In the genomic region with DNA sequence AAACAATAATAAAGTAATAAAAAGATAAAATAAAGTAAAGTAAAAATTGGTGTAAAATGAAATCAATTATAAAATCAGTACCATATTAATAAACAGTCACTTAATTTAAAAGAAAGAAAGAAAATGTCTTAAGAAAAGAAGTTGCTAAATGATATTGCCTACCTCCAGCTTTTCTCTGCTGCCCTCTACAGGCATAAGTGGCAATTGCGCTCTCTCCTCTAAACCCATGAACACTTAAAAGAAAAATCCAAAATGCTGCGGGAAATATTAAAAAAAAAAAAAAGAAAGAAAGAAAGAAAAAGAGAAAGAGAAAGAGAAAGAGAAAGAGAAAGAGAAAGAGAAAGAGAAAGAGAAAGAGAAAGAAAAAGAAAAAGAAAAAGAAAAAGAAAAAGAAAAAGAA, we compare ENCODE assay signal across 9 mouse cellular contexts. TPM values are rescaled to one million over a fixed set of nuclear protein-coding genes. Genes with fewer than 3 reads are reported as not detected.
DNase-seq lines count a peak whose midpoint lies in the region; ATAC-seq and TF ChIP-seq lines count a peak whose summit lies in the region.
"Not testable (repeated sequence)": the region's sequence is repeated elsewhere in the genome, so short reads cannot be mapped to it uniquely, and the experiment has no call there.
"Had no signal": no experiment of that assay in that cellular context is flagged by ENCODE, and none has a peak within 500 bp of the region (broad histone marks: within the 10 kb centered on the region; RNA-seq: fewer than 3 reads in every experiment).

No protein-coding gene starts in this region.

- not testable (repeated sequence) for H3K27ac ChIP-seq in heart, postnatal 0 days (ENCODE audit: low read depth); liver, postnatal 0 days (ENCODE audit: low read depth)

- peaks cover 48% of the 10 kb centered on the region for H3K4me1 ChIP-seq in E14TG2a.4 (replicated peaks; ENCODE audit: low read depth, low read length)
- not testable (repeated sequence) for H3K4me1 ChIP-seq in heart, postnatal 0 days (ENCODE audit: control insufficient read depth, insufficient read depth); liver, postnatal 0 days (ENCODE audit: insufficient read depth)

- peak; percentile 86 for TF ChIP-seq CTCF in E14TG2a.4 (conservative IDR thresholded peaks at IDR 0.05; ENCODE audit: low read length)
- peak; percentile 71 for TF ChIP-seq CTCF in heart, postnatal 0 days (IDR thresholded peaks at IDR 0.05; ENCODE audit: low read depth)
- peak; percentile 69 for TF ChIP-seq CTCF in liver, postnatal 0 days (IDR thresholded peaks at IDR 0.05; ENCODE audit: low read depth)

- 6% methylated on average over 2 of the region's 2 CpGs for WGBS in heart, postnatal 0 days
- 4% methylated on average over 2 of the region's 2 CpGs for WGBS in liver, postnatal 0 days (ENCODE audit: insufficient replicate concordance)

- peak; percentile 79 for DNase-seq in brain, adult 2 months (ENCODE audit: low read depth, low spot score)
- DNase-seq in embryo, embryonic 9.5 days (ENCODE audit: extremely low spot score), result peak; percentile 33
- peak; percentile 55 for DNase-seq in heart, postnatal 0 days (ENCODE audit: low spot score)
- peak; percentile 84 to 86 for DNase-seq in kidney, postnatal 4 days
- peak; percentile 69 for DNase-seq in liver, postnatal 0 days
- DNase-seq in ovary, postnatal 36 days (ENCODE audit: low spot score), result peak; percentile 36
- peak; percentile 74 for DNase-seq in thymus, postnatal 0 days (ENCODE audit: low spot score)

- not testable (repeated sequence) for H3K36me3 ChIP-seq in E14TG2a.4 (ENCODE audit: insufficient read depth, low read length); heart, postnatal 0 days (replicated peaks; ENCODE audit: control insufficient read depth, insufficient read depth, low read length); liver, postnatal 0 days (replicated peaks; ENCODE audit: insufficient read depth, low read length)

- H3K4me2 ChIP-seq in heart, postnatal 0 days (ENCODE audit: low read depth, low read length); liver, postnatal 0 days (ENCODE audit: low read depth, low read length): not testable (repeated sequence)

- ATAC-seq in heart, postnatal 0 days (ENCODE audit: insufficient read depth, low read depth); liver, postnatal 0 days: not testable (repeated sequence)

- not testable (repeated sequence) for H3K9me3 ChIP-seq in E14TG2a.4 (ENCODE audit: low read length); heart, postnatal 0 days (replicated peaks; ENCODE audit: control insufficient read depth, low read length); liver, postnatal 0 days (ENCODE audit: low read length)

- not testable (repeated sequence) for H3K9ac ChIP-seq in heart, postnatal 0 days (replicated peaks; ENCODE audit: low read depth, low read length); liver, postnatal 0 days (replicated peaks)

- not testable (repeated sequence) for TF ChIP-seq EP300 in heart, postnatal 0 days (IDR thresholded peaks at IDR 0.05; ENCODE audit: low read depth); liver, postnatal 0 days (IDR thresholded peaks at IDR 0.05; ENCODE audit: low read depth)

- not testable (repeated sequence) for H3K4me3 ChIP-seq in E14TG2a.4 (replicated peaks; ENCODE audit: low read length); heart, postnatal 0 days (ENCODE audit: low read depth, low read length); liver, postnatal 0 days (ENCODE audit: low read depth, low read length)

- H3K27me3 ChIP-seq in E14TG2a.4 (ENCODE audit: insufficient read depth, low read length); heart, postnatal 0 days (ENCODE audit: control insufficient read depth, insufficient read depth, low read length); liver, postnatal 0 days (ENCODE audit: insufficient read depth, low read length): not testable (repeated sequence)

RNA-seq across cellular contexts. Expression of gene Gbp2, which starts 25.5 kb away (rescaled TPM):
- 6.6 and 17.2 TPM in 2 replicates for total RNA-seq in heart, postnatal 0 days (2014; rRNA removed; ENCODE audit: low replicate concordance)
- 3.0 and 3.6 TPM in 2 replicates for polyA plus RNA-seq in heart, postnatal 0 days (2015; fragmentation: Nextera tagmentation; extraction: Ambion mirVana)
- polyA plus RNA-seq in liver, postnatal 0 days (2015; fragmentation: Nextera tagmentation; extraction: Ambion mirVana), result 3.1 and 3.8 TPM in 2 replicates
- polyA plus RNA-seq in thymus, postnatal 0 days (2015; fragmentation: Nextera tagmentation; extraction: Ambion mirVana), result 19.3 and 19.6 TPM in 2 replicates

RNA-seq across cellular contexts. Expression of gene Gbp2b, which starts 51.3 kb away (rescaled TPM):
- not detected in 2 replicates for total RNA-seq in heart, postnatal 0 days (2014; rRNA removed; ENCODE audit: low replicate concordance)
- polyA plus RNA-seq in heart, postnatal 0 days (2015; fragmentation: Nextera tagmentation; extraction: Ambion mirVana), result not detected in 2 replicates
- 0.05 TPM in 1 of 2 replicates, not detected in the other for polyA plus RNA-seq in liver, postnatal 0 days (2015; fragmentation: Nextera tagmentation; extraction: Ambion mirVana)
- polyA plus RNA-seq in thymus, postnatal 0 days (2015; fragmentation: Nextera tagmentation; extraction: Ambion mirVana), result 0.04 TPM in 2 replicates
- polyA plus RNA-seq: heart, embryonic 15.5 days had no signal

RNA-seq across cellular contexts. Expression of gene Kyat3, which starts 54.9 kb away (rescaled TPM):
- 19.5 and 21.6 TPM in 2 replicates for total RNA-seq in heart, postnatal 0 days (2014; rRNA removed; ENCODE audit: low replicate concordance)
- 11.2 and 12.8 TPM in 2 replicates for polyA plus RNA-seq in heart, postnatal 0 days (2015; fragmentation: Nextera tagmentation; extraction: Ambion mirVana)
- polyA plus RNA-seq in liver, postnatal 0 days (2015; fragmentation: Nextera tagmentation; extraction: Ambion mirVana), result 186 and 224 TPM in 2 replicates
- 12.6 and 13.6 TPM in 2 replicates for polyA plus RNA-seq in thymus, postnatal 0 days (2015; fragmentation: Nextera tagmentation; extraction: Ambion mirVana)

Comparison
In these comparisons a context has a peak if more than half of its experiments do, and no peak if none do; other contexts are left out.
1. DNase-seq: peak in every context shown above with its lines; median percentile 85 in kidney, postnatal 4 days; 79 in brain, adult 2 months; 74 in thymus, postnatal 0 days; 69 in liver, postnatal 0 days; 55 in heart, postnatal 0 days; 36 in ovary, postnatal 36 days; 33 in embryo, embryonic 9.5 days.
2. RNA of gene Kyat3, which starts 54.9 kb away (polyA plus RNA-seq): 186 to 224 TPM in liver, postnatal 0 days; 11.2 to 12.8 TPM in heart, postnatal 0 days and 12.6 to 13.6 TPM in thymus, postnatal 0 days; every median in the first group is over 10 times any median in the second.
3. Peak in every context shown above with its lines, with median percentiles within 50 percentile points of each other: CTCF ChIP-seq.